Mouse (Mus musculus): ENCODE data around the gene Rnf39. TPM values are rescaled to one million over a fixed set of nuclear protein-coding genes. Genes with fewer than 3 reads are reported as not detected.

The Rnf39 gene
- total and polyA plus RNA-seq, 3 experiments: not detected

GRCm38 (mm10) chr17:36993770-36994325 lies 51.1 kb downstream of the Rnf39 start:
- H3K79me2 ChIP-seq (replicated peaks; ENCODE audit: control insufficient read depth, extremely low read depth, insufficient read depth, poor library complexity, severe bottlenecking): no peaks in the 10 kb centered on the region
- H3K36me3 ChIP-seq (replicated peaks in 1 of 2; ENCODE audit: control insufficient read depth in 1 of 2, insufficient read depth in 1 of 2, low read length in 1 of 2): peaks cover 0 to under 1% of the 10 kb centered on the region in 2 experiments
- peak overlapping the region; percentile 92 for H3K27ac ChIP-seq (ENCODE audit: insufficient read depth, low read depth)
- peak overlapping the region; percentile 53; the same call in 1 of the 2 replicates for H3K9ac ChIP-seq (ENCODE audit: insufficient read depth, low read depth)
- no peaks in the 10 kb centered on the region for H3K9me3 ChIP-seq (replicated peaks; ENCODE audit: low read length)
- peak; percentile 86 for DNase-seq (ENCODE audit: extremely low read depth)
- H3K4me1 ChIP-seq (ENCODE audit: control insufficient read depth in 1 of 2, insufficient read depth in 2 of 2): peaks cover 3 to 43% of the 10 kb centered on the region in 2 experiments; a peak in 2 of 4 replicates
- H3K4me2 ChIP-seq (ENCODE audit: insufficient read depth, low read depth, poor library complexity, severe bottlenecking): peak overlapping the region; percentile 48
- peak overlapping the region; percentile 28 to 49 (median 46) for H3K4me3 ChIP-seq (replicated peaks in 1 of 3; ENCODE audit: low read depth in 2 of 3, low read length in 2 of 3, poor library complexity in 1 of 3)
- no peak for TF ChIP-seq CTCF (conservative IDR thresholded peaks at IDR 0.05 in 1 of 2, IDR thresholded peaks at IDR 0.05 in 1 of 2; ENCODE audit: low read depth in 2 of 2, low read length in 2 of 2)
- peak; percentile 48; the same call in 1 of the 2 replicates for TF ChIP-seq MYC (IDR thresholded peaks at IDR 0.05; ENCODE audit: low read depth, low read length)
- 0 out of 2 replicates have a peak, but pooled peaks have one; percentile 31 for TF ChIP-seq JUND (conservative IDR thresholded peaks at IDR 0.05; ENCODE audit: low read depth, low read length)
- TF ChIP-seq SMC3 (IDR thresholded peaks at IDR 0.05; ENCODE audit: low read depth, low read length): no peak
- no peak; the same call in 1 of the 2 replicates for TF ChIP-seq SIN3A (IDR thresholded peaks at IDR 0.05; ENCODE audit: low read length)
- peak; percentile 34; the same call in 1 of the 2 replicates for TF ChIP-seq NRF1 (IDR thresholded peaks at IDR 0.05; ENCODE audit: low read depth, low read length)
- 0 out of 2 replicates have a peak, but pooled peaks have one; percentile 15 for TF ChIP-seq ELF1 (IDR thresholded peaks at IDR 0.05; ENCODE audit: low read depth, low read length)
- 0 out of 2 replicates have a peak, but pooled peaks have one; percentile 11 for TF ChIP-seq BHLHE40 (IDR thresholded peaks at IDR 0.05; ENCODE audit: low read depth, low read length)
- TF ChIP-seq TCF12 (IDR thresholded peaks at IDR 0.05; ENCODE audit: low read depth, low read length): peak; percentile 65
- TF ChIP-seq ZMIZ1 (IDR thresholded peaks at IDR 0.05; ENCODE audit: low read depth, low read length): no peak
- TF ChIP-seq MAX (IDR thresholded peaks at IDR 0.05; ENCODE audit: low read length): peak; percentile 35; the same call in 1 of the 2 replicates
- no peak for TF ChIP-seq POLR2AphosphoS2 (IDR thresholded peaks at IDR 0.05; ENCODE audit: low read depth, low read length)
- peak; percentile 62; the same call in 1 of the 2 replicates for TF ChIP-seq IRF4 (IDR thresholded peaks at IDR 0.05; ENCODE audit: low read depth, low read length)
- TF ChIP-seq UBTF (IDR thresholded peaks at IDR 0.05; ENCODE audit: low read depth, low read length): no peak
- peak; percentile 87 for TF ChIP-seq MAZ (IDR thresholded peaks at IDR 0.05; ENCODE audit: low read depth, low read length)
- TF ChIP-seq GABPA (IDR thresholded peaks at IDR 0.05; ENCODE audit: insufficient replicate concordance, low read depth, low read length): no peak
- TF ChIP-seq EP300 (IDR thresholded peaks at IDR 0.05; ENCODE audit: low read length): peak; percentile 51
- peak; percentile 73 for TF ChIP-seq CHD2 (IDR thresholded peaks at IDR 0.05; ENCODE audit: low read length)
- peak; percentile 46 for TF ChIP-seq POLR2A (IDR thresholded peaks at IDR 0.05; ENCODE audit: low read depth, low read length)
- TF ChIP-seq ETS1 (conservative IDR thresholded peaks at IDR 0.05; ENCODE audit: low read depth, low read length): no peak; the same call in 1 of the 2 replicates
- TF ChIP-seq USF1 (IDR thresholded peaks at IDR 0.05; ENCODE audit: low read depth, low read length): no peak
- no peak for TF ChIP-seq ZKSCAN1 (IDR thresholded peaks at IDR 0.05; ENCODE audit: borderline replicate concordance, low read depth, low read length)
- TF ChIP-seq RCOR1 (conservative IDR thresholded peaks at IDR 0.05; ENCODE audit: low read depth, low read length): peak; percentile 51; the same call in 1 of the 2 replicates
- peak; percentile 95 for TF ChIP-seq MEF2A (IDR thresholded peaks at IDR 0.05; ENCODE audit: borderline replicate concordance, low read depth, low read length)
- in situ Hi-C loops (cut with MboI; ENCODE audit: low pct_ligation_motif_present, low pct_unique_long_range_greater_than_20kb, low sequenced_read_pairs) (loop anchor here (10.0 kb wide), 1 partner anchor 79 kb away; no protein-coding TSS in a partner anchor), dilution Hi-C loops (cut with MboI; ENCODE audit: extremely low pct_ligation_motif_present, extremely low pct_unique_long_range_greater_than_20kb, low sequenced_read_pairs) (no loop called here)
- H3K27me3 ChIP-seq (replicated peaks): no peaks in the 10 kb centered on the region

All from CH12.LX (cell line).